Mouse (Mus musculus): ENCODE results near the gene Rabl6.

Gene Rabl6

GRCm38 (mm10) chr2:25596765-25597510 lies 11.4 kb downstream of the Rabl6 start:
- in situ Hi-C loops (cut with MboI, MseI): no loop called here

GRCm38 (mm10) chr2:25591863-25592262 lies 16.5 kb downstream of the Rabl6 start:
- in situ Hi-C loops (cut with MboI, MseI): no loop called here

- in situ Hi-C loops (cut with MboI, MseI): no loop called here
Observed at GRCm38 (mm10) chr2:25588227-25588907, 20.0 kb downstream of the Rabl6 start.

- in situ Hi-C loops (cut with MboI, MseI): no loop called here
Observed at GRCm38 (mm10) chr2:25587290-25587689, 21.0 kb downstream of the Rabl6 start.

GRCm38 (mm10) chr2:25585601-25586000 lies 22.7 kb downstream of the Rabl6 start:
- in situ Hi-C loops (cut with MboI, MseI): no loop called here

DNA sequence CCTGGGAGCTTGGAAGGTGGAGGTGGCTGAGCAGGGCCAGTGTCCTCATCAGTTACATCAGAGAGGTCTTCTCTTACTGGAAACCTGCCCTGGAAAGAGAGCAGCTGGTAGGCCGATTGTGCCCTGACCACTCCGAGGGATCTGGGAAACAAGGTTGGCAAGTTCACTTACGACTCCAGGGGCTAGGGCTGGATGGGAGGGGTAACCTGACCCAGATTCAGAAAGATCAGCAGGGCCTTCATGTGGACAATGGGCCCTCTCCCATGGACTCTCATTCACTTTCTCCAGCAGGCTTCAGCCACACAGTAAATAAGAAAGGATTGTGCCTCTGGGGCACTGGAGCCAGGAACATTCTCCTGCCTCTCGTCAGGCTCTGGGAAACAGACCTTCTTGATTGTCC lies 23.5 kb downstream of the Rabl6 start:
- in situ Hi-C loops (cut with MboI, MseI): no loop called here

DNA sequence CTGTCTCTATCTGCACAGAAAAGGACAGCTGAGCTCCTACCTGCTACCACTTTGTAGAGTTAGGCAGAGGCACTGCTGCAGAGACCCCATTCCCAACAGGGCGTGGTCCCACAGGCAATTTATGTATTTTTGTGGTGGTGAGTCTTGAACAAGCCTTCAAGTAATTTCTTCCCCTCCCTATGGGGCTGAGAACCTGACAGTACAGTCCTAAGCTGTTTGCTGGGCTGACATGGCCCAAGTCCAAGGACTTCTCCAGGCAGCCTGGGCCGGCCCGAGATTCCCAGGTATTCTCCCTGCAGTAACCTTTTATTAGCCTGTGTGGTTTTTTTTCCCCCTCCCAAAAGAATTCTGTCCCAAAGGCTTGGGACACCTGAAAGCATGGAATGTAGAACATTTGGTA lies 24.2 kb downstream of the Rabl6 start:
- in situ Hi-C loops (cut with MboI, MseI): no loop called here

DNA sequence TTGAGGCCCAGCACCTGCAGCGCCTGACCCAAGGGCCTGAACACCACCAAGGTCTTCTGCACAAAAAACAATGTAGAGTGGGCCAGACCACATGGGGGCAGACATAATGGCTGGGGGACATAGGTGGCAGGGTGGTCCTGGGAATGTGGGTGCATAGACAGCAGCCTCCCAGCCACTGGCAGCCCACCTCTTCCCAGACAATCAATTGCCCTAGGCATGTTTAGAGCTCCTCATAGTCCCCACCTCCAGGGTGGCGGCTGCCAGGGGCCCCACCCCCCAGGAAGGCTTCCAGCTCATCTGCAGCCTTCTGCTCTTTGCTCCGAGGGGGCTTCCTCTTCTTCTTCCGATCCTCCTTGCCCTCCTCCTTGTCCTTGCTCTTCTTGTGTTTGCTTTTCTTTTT lies 24.8 kb downstream of the Rabl6 start:
- in situ Hi-C loops (cut with MboI, MseI): no loop called here

DNA sequence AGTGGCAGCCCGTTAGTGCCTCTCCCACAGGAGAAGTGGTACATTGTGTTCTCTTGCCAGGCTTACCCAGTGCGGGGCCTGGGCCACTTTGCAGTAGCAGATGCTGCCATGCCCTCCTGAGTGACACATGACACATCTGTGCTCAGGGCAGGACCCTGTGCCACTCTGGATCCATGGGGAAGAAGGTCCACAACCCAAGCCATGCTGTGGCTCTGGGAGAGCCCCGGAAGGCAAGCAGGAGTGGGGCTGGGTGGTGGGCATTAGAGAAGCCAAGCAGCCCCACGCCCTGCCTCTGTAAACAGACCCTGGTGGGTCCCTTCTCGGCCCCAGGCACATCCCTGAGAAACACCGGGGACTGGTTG lies 25.2 kb downstream of the Rabl6 start:
- in situ Hi-C loops (cut with MboI, MseI): no loop called here

- in situ Hi-C loops (cut with MboI, MseI): no loop called here
Observed at GRCm38 (mm10) chr2:25582466-25583119, 25.7 kb downstream of the Rabl6 start.

DNA sequence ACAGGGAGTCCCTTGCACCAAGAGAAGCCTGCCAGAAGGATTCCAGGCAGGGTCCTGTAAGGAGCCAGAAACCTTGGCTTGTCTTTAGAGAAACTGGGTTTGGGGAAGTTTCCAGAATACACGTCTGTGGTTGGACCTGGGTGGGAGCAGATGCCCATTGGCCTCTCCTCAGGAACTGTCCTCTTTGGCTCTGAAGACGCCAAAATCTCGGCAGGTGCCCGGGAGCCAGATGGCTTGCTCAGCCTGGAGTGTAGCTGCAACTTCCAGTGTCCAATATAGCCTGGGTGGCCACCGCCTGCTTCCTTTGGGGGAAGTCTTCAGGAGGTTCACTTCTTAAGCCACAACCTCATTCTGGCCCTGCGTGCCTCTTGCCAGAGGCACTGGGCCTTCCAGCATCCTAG lies 26.4 kb downstream of the Rabl6 start:
- in situ Hi-C loops (cut with MboI, MseI): no loop called here

- in situ Hi-C loops (cut with MboI, MseI): no loop called here
Observed at GRCm38 (mm10) chr2:25581294-25581864, 26.9 kb downstream of the Rabl6 start, which contains the start of gene Ajm1. Ajm1 (minus strand) TSS chr2:25581757.

DNA sequence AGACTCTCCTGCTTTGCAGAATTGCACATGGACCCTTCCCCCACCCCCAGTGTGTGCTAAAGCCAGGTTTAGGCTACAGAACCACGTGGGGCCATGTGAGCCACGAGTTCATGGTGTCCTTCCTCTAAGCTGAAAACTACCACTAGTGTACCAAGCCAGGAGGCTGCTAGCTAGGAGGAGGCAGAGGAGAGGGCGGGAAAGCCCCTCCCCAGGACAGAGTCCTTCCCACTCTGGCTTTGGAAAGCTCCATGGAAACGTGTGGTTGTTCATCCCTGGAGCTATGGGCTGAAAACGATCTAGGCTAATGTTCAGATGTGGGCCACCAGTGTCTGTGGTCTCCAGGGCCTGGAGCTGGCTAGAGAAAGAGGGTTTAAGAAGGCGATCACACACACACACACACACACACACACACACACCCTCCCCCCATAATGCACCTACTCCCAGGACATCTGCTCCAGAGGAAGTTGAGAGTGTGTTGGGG lies 27.7 kb downstream of the Rabl6 start:
- in situ Hi-C loops (cut with MboI, MseI): no loop called here

- in situ Hi-C loops (cut with MboI, MseI): no loop called here
Observed at GRCm38 (mm10) chr2:25579737-25580460, 28.4 kb downstream of the Rabl6 start.

DNA sequence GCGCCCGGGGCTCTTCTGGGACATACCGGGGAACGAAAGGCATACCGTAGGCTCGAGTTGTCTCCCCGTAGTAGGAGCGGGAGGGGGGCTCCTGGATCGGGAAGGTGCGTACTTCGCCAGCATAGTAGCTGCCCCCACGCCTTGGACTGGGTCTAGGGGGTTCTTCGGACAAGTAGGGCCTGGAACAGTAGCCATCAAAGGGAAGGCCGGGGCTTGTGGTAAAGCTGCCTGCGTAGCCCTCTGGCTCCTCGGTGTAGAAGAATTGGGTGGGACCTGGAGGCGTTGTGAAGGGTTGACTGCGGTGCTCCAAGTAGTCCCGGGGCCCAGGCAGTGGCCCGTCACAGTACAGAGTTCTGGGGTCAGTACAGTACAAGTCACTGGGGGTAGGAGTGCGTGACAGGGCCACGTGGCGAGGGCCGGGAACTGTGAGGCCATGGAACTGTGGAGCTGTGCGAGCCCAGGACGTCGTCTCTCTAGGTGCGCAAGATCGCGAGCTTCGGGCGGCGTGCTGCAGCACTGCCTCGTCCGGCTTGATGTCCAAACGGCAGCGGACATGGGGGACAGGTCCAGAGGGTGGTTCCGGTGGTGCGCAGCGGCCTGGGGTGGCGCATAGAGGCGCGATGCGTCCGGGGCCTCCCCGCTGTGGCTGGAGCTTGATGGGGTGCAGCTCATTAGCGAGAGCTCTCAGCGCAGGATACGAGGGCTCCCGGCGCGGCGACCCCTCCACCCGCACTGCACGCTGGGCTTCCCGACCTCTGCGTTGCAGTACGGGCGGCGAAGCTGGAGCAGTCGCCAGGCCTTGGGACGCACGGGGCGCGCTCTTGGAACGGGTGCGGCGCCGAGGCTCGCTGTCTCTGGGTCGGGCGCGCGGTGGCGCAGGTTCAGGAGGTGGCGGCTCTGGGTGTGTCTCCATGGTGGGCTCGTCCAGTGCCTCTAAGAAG lies 29.3 kb downstream of the Rabl6 start:
- in situ Hi-C loops (cut with MboI, MseI): no loop called here

- in situ Hi-C loops (cut with MboI, MseI): no loop called here
Observed at GRCm38 (mm10) chr2:25577951-25578795, 30.1 kb downstream of the Rabl6 start.

GRCm38 (mm10) chr2:25576965-25577891 lies 31.1 kb downstream of the Rabl6 start:
- in situ Hi-C loops (cut with MboI, MseI): no loop called here
